Mouse (Mus musculus): Measurements from ENCODE around the gene Icosl. TPM values are rescaled to one million over a fixed set of nuclear protein-coding genes. Genes with fewer than 3 reads are reported as not detected.
"Not testable (repeated sequence)": the region's sequence is repeated elsewhere in the genome, so short reads cannot be mapped to it uniquely, and the experiment has no call there.

Icosl gene
- polyA plus RNA-seq (2012; rRNA removed), result 5.5 and 8.2 TPM in 2 replicates

- Histone ChIP-seq H3K27me3 (ENCODE audit: control insufficient read depth, insufficient read depth, low read length) (no peaks in the 10 kb centered on the region), H3K27ac (ENCODE audit: insufficient read depth, low read length) (no peak within 1 kb of the TSS), H3K4me3 (replicated peaks; ENCODE audit: insufficient read depth, low read depth, low read length) (peak within 1 kb of the TSS; percentile 75), H3K4me1 (ENCODE audit: control insufficient read depth, insufficient read depth, low read length) (no peaks in the 10 kb centered on the region)
- DNase-seq, result peak; percentile 66 to 69
- WGBS, result under 1% methylated on average over 66 of the region's 66 CpGs
- TF ChIP-seq CTCF (IDR thresholded peaks at IDR 0.05; ENCODE audit: borderline replicate concordance, insufficient read depth, low read depth, low read length) (peak; percentile 21; the same call in 1 of the 2 replicates), POLR2A (IDR thresholded peaks at IDR 0.05; ENCODE audit: borderline replicate concordance, insufficient read depth, low read length) (peak; percentile 31; the same call in 1 of the 2 replicates)
Observed at GRCm38 (mm10) chr10:78069101-78070011, at the start of gene Icosl. Gene Icosl, plus strand, starts transcription at chr10:78069302.

DNA sequence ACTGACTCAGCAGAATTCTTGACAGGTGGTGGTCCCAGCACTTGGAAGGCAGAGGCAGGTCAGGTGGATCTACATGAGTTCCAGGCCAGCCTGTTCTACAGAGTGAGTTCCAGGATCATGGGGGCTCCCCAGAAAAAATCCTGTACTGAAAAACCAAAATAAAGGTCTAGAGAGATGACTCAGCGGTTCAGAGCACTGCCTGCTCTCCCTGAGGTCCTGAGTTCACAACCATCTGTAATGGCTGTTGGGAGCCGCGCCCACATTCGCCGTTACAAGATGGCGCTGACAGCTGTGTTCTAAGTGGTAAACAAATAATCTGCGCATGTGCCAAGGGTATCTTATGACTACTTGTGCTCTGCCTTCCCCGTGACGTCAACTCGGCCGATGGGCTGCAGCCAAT lies 49.1 kb upstream of the Icosl start:
- WGBS, result 93% methylated on average over 7 of the region's 11 CpGs
- H3K4me3 ChIP-seq (replicated peaks; ENCODE audit: insufficient read depth, low read depth, low read length); H3K27ac ChIP-seq (ENCODE audit: insufficient read depth, low read length); DNase-seq; H3K4me1 ChIP-seq (ENCODE audit: control insufficient read depth, insufficient read depth, low read length); H3K27me3 ChIP-seq (ENCODE audit: control insufficient read depth, insufficient read depth, low read length): not testable (repeated sequence)

GRCm38 (mm10) chr10:78025453-78025852 lies 43.6 kb upstream of the Icosl start:
- not testable (repeated sequence) for H3K4me3 ChIP-seq (replicated peaks; ENCODE audit: insufficient read depth, low read depth, low read length); H3K4me1 ChIP-seq (ENCODE audit: control insufficient read depth, insufficient read depth, low read length); H3K27ac ChIP-seq (ENCODE audit: insufficient read depth, low read length); H3K27me3 ChIP-seq (ENCODE audit: control insufficient read depth, insufficient read depth, low read length); DNase-seq
- WGBS, result 51% methylated on average over 6 of the region's 8 CpGs

DNA sequence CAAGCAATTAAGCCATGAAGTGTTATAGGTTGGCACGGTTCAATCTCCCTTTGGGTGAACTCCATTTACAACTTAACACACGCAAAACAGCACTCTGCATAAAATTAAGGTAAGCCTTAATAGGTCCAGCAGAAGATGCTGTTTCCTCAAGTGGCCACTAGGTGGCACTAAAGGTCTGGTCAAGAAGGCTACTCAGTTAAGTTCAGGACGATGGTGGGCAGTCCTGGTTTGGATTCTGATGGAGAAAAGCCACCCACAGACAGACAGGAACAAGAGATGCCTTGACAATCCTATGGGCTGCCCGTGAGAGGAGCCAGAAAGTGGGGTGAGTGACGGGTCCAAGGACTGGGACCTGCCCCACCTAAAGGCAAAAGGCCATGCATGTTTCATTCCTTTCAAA lies 41.0 kb upstream of the Icosl start:
- Histone ChIP-seq H3K4me1 (ENCODE audit: control insufficient read depth, insufficient read depth, low read length) (no peaks in the 10 kb centered on the region), H3K27ac (ENCODE audit: insufficient read depth, low read length) (no peak overlapping the region), H3K4me3 (replicated peaks; ENCODE audit: insufficient read depth, low read depth, low read length) (no peak overlapping the region), H3K27me3 (ENCODE audit: control insufficient read depth, insufficient read depth, low read length) (no peaks in the 10 kb centered on the region)
- TF ChIP-seq CTCF (IDR thresholded peaks at IDR 0.05; ENCODE audit: borderline replicate concordance, insufficient read depth, low read depth, low read length), result peak; percentile 86
- TF ChIP-seq POLR2A (IDR thresholded peaks at IDR 0.05; ENCODE audit: borderline replicate concordance, insufficient read depth, low read length), result no peak
- peak; percentile 57 to 68 for DNase-seq
- WGBS, result 3% methylated on average over 5 of the region's 5 CpGs

DNA sequence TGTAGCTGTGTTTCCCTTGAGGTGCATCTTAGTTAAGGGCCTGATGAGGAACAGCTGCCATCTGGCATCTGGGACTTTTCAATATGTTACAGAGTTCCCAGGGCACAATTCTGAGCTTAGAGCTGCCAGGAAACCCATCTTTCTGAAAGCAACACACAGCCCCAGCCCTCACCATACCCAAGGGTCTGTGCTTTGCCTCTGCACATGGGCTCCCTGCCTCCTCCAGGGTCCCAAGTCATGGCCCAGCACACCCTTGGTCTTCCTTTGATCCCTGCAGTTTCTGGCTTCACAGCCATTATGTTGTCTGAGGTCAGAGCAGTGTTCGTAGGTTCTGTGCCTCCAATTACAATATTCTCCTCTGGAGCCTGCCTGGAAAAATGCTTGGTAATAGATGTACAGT lies 40.0 kb upstream of the Icosl start:
- 98% methylated on average over 1 of the region's 1 CpGs for WGBS
- no peak for DNase-seq
- H3K4me1 ChIP-seq (ENCODE audit: control insufficient read depth, insufficient read depth, low read length), result no peaks in the 10 kb centered on the region
- TF ChIP-seq CTCF (IDR thresholded peaks at IDR 0.05; ENCODE audit: borderline replicate concordance, insufficient read depth, low read depth, low read length) (no peak), POLR2A (IDR thresholded peaks at IDR 0.05; ENCODE audit: borderline replicate concordance, insufficient read depth, low read length) (no peak)
- H3K4me3 ChIP-seq (replicated peaks; ENCODE audit: insufficient read depth, low read depth, low read length), result no peak overlapping the region
- H3K27me3 ChIP-seq (ENCODE audit: control insufficient read depth, insufficient read depth, low read length), result no peaks in the 10 kb centered on the region
- no peak overlapping the region for H3K27ac ChIP-seq (ENCODE audit: insufficient read depth, low read length)

DNA sequence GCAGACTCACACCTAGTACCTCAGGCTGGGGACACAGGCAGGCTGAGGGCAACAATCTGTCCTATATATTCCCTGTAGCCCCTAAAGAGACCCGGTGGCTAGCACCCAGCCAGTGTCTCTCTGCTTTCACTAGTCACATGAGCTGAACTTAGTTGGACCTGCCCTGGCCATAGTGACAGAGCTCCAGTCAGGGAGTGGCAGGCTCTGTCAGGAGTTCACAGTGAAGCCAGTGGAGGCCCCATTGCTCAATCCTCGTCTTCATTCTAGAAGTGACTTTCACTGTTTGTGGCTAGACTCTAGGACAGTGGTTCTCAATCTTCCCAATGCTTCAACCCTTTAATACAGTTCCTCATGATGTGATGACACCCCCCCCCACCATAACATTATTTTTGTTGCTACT lies 37.1 kb upstream of the Icosl start:
- TF ChIP-seq POLR2A (IDR thresholded peaks at IDR 0.05; ENCODE audit: borderline replicate concordance, insufficient read depth, low read length), result no peak
- TF ChIP-seq CTCF (IDR thresholded peaks at IDR 0.05; ENCODE audit: borderline replicate concordance, insufficient read depth, low read depth, low read length), result no peak
- H3K4me3 ChIP-seq (replicated peaks; ENCODE audit: insufficient read depth, low read depth, low read length), result no peak overlapping the region
- no peaks in the 10 kb centered on the region for H3K27me3 ChIP-seq (ENCODE audit: control insufficient read depth, insufficient read depth, low read length)
- no peak overlapping the region for H3K27ac ChIP-seq (ENCODE audit: insufficient read depth, low read length)
- H3K4me1 ChIP-seq (ENCODE audit: control insufficient read depth, insufficient read depth, low read length), result no peaks in the 10 kb centered on the region
- WGBS, result 84% methylated on average over 2 of the region's 2 CpGs
- no peak for DNase-seq

GRCm38 (mm10) chr10:78037139-78037538 lies 32.0 kb upstream of the Icosl start:
- Histone ChIP-seq H3K4me1 (ENCODE audit: control insufficient read depth, insufficient read depth, low read length) (no peaks in the 10 kb centered on the region; the same call in 1 of the 2 replicates), H3K27me3 (ENCODE audit: control insufficient read depth, insufficient read depth, low read length) (no peaks in the 10 kb centered on the region), H3K4me3 (replicated peaks; ENCODE audit: insufficient read depth, low read depth, low read length) (no peak overlapping the region), H3K27ac (ENCODE audit: insufficient read depth, low read length) (no peak overlapping the region)
- DNase-seq, result no peak
- TF ChIP-seq CTCF (IDR thresholded peaks at IDR 0.05; ENCODE audit: borderline replicate concordance, insufficient read depth, low read depth, low read length), result no peak
- no peak for TF ChIP-seq POLR2A (IDR thresholded peaks at IDR 0.05; ENCODE audit: borderline replicate concordance, insufficient read depth, low read length)
- WGBS, result 90% methylated on average over 4 of the region's 4 CpGs

DNA sequence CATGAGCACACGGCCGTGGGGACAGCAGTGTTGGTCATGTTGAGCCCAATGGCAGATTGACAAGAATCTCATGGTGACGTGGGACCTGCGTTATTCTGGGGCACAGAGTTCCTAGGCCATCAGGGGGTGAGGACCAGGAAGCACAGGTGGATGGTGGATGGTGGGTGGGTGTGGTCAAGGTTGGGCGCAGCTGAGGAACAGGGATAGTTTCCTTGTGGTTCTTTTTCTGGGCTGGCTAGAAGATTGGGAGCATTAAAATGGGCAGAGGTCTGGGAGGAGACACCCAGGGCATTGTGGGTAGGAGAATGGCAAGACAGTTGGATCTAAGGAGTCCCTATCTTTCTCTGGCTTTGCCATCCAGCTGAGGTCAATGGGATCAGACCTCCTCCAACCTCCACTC lies 27.5 kb upstream of the Icosl start, which contains the start of gene Dnmt3l:
TSS of gene Dnmt3l (plus strand) at position 301 of the 400 bp plus-strand sequence.
- DNase-seq, result no peak
- 90% methylated on average over 5 of the region's 5 CpGs for WGBS
- no peaks in the 10 kb centered on the region for H3K27me3 ChIP-seq (ENCODE audit: control insufficient read depth, insufficient read depth, low read length)
- no peak within 1 kb of the TSS for H3K4me3 ChIP-seq (replicated peaks; ENCODE audit: insufficient read depth, low read depth, low read length)
- TF ChIP-seq CTCF (IDR thresholded peaks at IDR 0.05; ENCODE audit: borderline replicate concordance, insufficient read depth, low read depth, low read length) (no peak), POLR2A (IDR thresholded peaks at IDR 0.05; ENCODE audit: borderline replicate concordance, insufficient read depth, low read length) (no peak)
- H3K4me1 ChIP-seq (ENCODE audit: control insufficient read depth, insufficient read depth, low read length), result no peaks in the 10 kb centered on the region; the same call in 1 of the 2 replicates
- H3K27ac ChIP-seq (ENCODE audit: insufficient read depth, low read length), result no peak within 1 kb of the TSS

All from cerebellum, adult 2 months (tissue).